Mouse (Mus musculus) megakaryocyte, adult 5-6 weeks (primary cell): ENCODE data around the gene Adgrf1. TPM values are rescaled to one million over a fixed set of nuclear protein-coding genes. Genes with fewer than 3 reads are reported as not detected.

Source experiments
- ATAC-seq: 2 replicates; pipeline ENCODE4 v1.8.0; 2016; ENCODE audit warnings: mild to moderate bottlenecking, inconsistent platforms; ENCODE audit not compliant: poor library complexity, severe bottlenecking
- total RNA-seq, 2 experiments: library from RNA; stranded (forward) in 1 of 2; stranded (reverse) in 1 of 2; fragments of 153-499, 151-499 nt in 1 of 2; fragments of 221-1000, 200-1000 nt in 1 of 2; gene quantifications; 2 replicates each; pipeline versions ENCODE4 v1.2.3 to v1.2.4; 2015 to 2017

Gene Adgrf1
- 0.09 TPM in 1 of 2 replicates, not detected in the other for total RNA-seq (2015)
- not detected in 2 replicates for total RNA-seq (2017)

DNA sequence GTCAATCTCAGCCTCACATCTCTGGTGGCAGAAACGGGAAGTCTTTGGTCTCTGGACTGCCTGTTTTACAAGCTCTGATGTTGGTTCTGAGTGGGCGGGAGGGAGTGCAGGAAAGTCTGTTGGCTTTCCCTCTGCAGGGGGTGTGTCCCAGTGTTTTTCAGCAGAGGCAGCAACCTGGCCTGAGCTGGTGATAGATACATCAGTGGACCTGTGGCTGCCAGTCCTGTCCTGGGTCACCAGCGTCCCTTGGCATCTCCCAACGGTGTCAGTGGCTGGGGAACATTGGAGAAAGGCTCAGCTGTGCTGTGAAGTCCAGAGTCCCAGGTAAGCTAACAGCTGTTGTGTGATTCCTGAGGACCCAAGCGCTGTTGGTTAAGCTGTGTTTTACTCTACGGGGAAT lies at the start of gene Adgrf1:
Adgrf1 (plus strand) TSS at position 169 of the 400 bp plus-strand sequence.
- ATAC-seq = peak; percentile 31; the same call in 1 of the 2 replicates

DNA sequence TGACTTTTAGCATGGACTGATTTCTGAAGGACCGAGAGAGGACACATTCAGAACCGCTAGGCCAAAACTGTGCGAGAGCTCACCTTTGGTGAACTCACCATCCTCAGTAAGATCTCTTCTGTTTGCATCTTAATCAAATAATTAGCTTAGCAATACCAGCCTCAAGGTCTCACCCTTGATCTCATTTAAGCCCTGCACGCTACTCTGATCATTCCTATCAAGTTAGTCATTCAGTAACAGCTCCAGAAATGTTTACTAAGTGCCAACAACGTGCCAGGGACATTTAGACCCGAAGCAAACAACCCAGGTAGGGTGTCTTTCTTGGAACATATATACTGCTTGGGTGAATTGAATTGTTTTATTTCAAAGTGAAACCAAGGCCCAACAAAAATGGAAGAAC lies 44.0 kb upstream of the Adgrf1 start:
- no peak for ATAC-seq

DNA sequence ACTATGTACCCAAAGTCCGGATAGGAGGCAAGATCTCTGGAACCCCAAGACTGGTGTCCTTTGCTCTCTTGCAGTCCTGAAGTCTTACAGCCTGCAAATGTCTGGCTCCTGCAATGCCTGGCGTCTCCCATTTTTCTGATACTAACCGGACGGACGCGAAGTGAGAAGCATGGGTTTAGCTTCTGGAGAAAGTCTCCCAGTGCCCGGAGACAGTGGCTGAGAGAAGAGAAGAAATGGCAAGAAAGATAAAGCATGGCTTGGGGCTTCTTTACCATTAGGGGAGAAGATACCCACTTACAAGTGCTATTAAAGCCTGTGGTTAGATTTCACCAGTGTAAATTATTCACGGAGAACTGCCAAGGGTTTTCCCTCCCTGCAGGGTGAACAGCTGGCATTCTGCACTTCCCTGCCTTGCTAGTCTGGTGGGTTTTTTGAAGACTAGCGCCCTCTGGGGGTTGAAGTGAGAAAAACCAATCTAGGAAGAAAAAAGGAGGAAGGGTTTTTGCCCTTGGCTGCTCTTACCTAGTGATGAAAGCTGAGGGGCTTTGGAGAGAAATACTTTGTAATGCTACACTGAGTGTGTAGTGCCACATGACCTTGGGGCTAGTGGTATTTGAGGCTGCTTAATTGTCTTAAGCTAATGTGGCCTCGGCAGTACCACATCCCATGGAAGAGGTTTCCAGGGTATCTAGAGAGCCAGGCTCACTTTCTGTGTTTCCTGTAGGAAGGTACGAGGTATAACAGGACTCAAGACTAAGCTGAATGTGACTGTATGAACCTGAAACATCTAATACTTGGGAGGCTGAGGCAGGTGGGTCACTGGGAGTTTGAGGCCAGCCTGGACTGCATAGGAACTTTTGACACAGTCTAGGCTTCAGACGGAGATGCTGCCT lies 40.3 kb upstream of the Adgrf1 start:
- peak; percentile 70 for ATAC-seq

GRCm38 (mm10) chr17:43230821-43231220 lies 39.3 kb upstream of the Adgrf1 start:
- no peak for ATAC-seq

- ATAC-seq = peak; percentile 92
Observed at GRCm38 (mm10) chr17:43232769-43233168, 37.4 kb upstream of the Adgrf1 start.

DNA sequence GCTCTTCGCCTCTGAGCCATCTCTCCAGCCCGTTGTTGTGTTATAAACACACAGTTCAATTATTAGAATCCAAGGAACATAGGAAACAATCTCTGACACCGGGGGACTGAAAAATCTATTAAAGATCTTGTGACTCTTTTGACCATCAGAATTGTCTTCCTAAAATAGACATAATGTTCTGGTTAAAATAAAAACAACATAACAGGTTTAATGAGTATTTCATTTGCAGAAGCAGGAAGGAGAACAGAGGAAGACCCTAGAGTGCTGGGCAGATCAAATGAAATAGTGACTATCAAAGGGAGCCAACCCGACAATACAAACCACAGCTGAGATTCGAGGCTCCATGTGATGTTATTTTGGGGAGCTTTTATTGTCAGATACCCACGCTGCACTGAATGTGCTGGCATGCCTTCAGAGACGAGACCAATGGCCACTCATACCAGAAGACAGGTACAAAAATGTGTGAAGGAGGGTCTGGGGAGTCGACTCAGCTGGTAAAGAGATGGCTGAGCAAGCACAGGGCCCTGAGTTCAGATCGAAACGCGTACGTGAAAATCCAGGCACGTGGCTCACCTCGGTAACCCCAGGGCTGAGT lies 33.4 kb upstream of the Adgrf1 start:
- no peak for ATAC-seq

GRCm38 (mm10) chr17:43239035-43239434 lies 31.1 kb upstream of the Adgrf1 start:
- ATAC-seq = no peak

DNA sequence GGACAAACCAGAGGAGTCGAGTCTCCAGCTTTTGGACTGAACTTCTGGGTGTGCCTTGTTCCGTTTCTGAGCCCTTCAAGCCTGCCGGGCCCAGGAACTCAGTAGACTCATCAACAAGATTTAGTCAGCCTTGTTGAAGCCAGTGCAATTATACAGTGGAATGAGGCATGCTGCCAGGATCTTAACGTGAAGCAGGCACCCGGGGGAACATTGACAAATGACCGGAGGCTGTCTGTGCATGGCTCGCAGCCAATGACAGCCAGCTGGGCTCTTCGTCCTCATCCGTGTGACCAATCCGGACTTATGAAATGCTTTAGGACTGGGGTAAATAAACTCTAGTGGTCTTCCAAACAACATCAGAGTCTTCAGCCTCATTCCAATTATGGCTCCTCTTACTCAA lies 29.0 kb upstream of the Adgrf1 start:
- no peak for ATAC-seq

DNA sequence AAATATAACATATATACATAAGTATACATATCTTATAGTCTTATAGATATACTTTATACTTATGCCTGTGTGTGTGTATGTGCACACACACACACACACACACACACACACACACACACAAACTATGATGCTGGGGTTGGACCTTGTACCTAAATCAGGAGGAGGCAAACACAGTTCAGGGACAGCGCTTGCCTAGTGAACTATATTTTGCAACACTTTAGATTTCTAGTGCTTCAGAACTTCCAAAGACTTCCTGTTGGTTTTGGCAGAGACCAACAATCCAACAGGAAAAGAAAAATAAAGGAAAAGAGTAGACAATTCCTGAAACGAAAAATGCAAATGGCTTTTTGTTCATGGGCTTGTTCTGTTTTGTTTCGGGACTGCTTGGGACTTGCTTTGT lies 27.5 kb upstream of the Adgrf1 start:
- ATAC-seq = no peak

GRCm38 (mm10) chr17:43245364-43245763 lies 24.8 kb upstream of the Adgrf1 start:
- ATAC-seq = peak; percentile 62

GRCm38 (mm10) chr17:43247245-43247644 lies 22.9 kb upstream of the Adgrf1 start:
- no peak for ATAC-seq

DNA sequence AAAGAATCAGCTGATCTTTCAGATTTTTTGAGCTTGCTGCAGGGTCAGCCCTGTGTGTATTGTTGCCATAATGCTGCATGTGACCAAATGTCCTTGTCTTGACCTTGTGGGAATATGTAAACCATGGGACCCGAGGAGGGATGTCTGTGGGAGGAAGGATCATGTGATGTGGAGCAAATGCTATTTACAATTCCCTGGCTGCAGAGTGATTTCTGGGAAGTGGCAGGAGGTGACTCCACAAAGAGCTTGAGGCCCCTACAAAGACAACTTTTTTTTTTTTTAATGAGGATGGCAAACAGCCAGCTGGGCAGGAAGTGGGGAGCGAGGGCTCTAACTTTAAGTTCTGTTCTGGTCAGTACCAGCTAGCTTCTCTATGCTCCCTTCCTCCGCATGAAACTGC lies 20.5 kb upstream of the Adgrf1 start:
- ATAC-seq = no peak

DNA sequence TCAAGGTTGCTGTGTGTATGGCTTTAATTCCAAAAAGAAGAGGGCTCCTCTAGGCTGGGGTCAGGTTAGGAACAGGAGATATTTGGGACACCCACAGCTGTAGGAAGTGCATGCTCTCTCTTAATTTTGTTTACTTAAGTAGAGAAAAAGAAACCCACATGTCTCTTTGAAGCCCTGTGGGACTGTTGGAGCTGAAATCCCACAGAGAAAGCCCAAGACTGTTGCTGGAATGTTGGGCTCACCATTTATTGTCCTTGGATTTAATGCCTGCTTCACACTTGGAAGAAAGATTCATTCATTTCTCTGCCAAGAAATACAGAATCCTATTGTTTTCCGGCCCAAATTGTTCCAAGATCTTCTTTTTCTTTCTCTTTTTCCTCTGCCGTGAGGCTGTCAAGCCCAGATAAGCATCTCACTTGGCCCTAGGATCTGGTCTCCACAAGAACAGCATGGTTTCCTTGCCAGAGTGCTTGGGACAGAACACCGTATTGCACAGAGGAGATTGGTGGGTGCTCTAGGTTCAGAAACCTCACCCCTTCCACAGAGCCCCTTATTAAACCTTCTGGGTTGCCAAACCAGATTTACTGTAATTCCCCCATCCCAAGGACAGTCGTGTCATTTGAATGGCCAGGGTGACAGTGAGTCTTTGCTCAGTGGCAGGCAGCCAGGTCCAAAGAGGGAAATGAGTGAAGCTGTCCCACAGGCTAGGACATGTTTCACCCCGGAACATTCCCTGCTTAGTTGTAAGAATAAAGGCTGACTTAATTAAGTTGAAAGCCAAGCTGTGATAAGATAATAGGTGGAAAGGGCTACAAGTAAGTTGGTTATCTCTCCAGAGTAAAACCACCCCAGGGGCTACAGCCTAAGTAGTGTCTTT lies 18.6 kb upstream of the Adgrf1 start:
- ATAC-seq = no peak

DNA sequence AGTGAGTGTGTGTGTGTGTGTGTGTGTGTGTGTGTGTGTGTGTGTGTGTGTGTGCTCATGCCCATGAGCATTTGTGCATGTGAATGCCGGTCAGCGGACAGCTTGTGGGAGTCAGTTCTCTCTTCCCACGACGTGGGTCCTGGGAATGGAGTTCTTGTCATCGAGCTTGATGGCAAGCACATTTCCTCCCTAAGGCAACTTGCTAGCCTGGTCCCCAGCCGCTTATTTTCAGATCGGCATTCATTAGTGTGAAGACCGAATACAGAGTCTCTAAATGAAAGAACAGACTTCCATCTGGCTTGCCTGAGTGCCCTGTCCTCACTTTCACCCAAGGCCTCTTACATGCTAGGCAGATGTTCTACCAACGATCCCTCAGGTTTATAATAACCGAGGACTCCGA lies 17.3 kb upstream of the Adgrf1 start:
- no peak for ATAC-seq

- no peak for ATAC-seq
Observed at GRCm38 (mm10) chr17:43254261-43254660, 15.9 kb upstream of the Adgrf1 start.

- ATAC-seq = no peak
Observed at GRCm38 (mm10) chr17:43256536-43257135, 13.5 kb upstream of the Adgrf1 start.

GRCm38 (mm10) chr17:43257699-43258098 lies 12.4 kb upstream of the Adgrf1 start:
- no peak for ATAC-seq

GRCm38 (mm10) chr17:43261937-43262336 lies 8.2 kb upstream of the Adgrf1 start:
- ATAC-seq = no peak

DNA sequence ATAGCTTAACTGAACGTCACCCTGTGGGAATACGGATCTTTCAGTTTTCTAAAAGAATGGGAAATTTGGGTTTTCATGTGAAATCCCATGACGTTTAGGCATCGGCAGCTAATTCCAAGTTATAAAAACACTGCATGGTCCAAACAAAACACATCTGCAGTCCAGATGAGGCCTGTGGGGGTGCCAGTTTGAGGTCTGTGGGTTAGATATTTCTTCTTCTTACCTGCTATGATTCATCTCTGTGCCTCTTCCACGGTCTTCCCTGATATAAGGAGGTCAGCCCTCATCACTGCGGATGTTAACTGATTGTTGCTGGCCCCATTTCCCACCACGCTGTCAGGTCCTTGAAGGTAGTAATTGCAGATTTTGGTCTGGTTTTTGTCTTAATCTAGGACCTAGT lies 5.4 kb upstream of the Adgrf1 start:
- no peak for ATAC-seq

- peak; percentile 86 for ATAC-seq
Observed at GRCm38 (mm10) chr17:43265178-43265837, 4.8 kb upstream of the Adgrf1 start.
